Mouse (Mus musculus) lung, postnatal 4 days (tissue): ENCODE data around the gene Lars2.
A peak's percentile ranks its signal among the peaks of the same experiment; 100 is the strongest.

Source experiments
- DNase-seq, 2 experiments: peaks; one replicate each; pipeline ENCODE4 v3.0.0; 2021

Lars2 gene

DNA sequence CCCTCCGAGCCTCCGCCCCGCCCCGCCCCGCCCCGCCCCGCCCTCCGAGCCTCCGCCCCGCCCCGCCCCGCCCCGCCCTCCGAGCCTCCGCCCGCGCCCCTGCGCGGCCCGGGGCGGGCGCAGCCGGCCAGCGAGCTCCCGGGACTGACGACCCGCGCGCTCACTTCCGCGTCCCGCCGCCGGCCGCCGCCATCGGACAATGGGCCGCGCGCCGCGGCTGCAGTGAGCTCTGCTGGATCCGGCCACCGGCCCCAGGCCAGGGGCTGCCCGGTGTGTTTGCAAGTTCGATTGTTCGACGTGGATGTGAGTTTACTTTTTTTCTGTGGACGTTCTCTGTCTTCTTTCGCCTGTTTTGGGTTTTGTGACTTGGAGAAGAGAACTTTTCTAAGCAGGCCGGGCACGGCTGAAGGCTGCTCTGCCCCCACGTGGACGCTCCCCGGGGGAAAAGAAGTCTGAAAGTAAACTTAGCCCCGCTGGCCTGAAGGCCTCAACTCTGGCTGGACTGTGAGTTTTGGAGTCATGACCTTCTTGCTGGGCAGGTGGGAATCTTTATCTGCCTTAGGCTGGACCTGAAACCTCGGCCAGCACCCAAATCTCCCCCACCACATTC lies 112.0 kb downstream of the Lars2 start, which contains the start of gene Limd1:
Limd1 (plus strand) TSS at position 121 of the 610 bp plus-strand sequence.
- peak; percentile 79 to 89 for DNase-seq

DNA sequence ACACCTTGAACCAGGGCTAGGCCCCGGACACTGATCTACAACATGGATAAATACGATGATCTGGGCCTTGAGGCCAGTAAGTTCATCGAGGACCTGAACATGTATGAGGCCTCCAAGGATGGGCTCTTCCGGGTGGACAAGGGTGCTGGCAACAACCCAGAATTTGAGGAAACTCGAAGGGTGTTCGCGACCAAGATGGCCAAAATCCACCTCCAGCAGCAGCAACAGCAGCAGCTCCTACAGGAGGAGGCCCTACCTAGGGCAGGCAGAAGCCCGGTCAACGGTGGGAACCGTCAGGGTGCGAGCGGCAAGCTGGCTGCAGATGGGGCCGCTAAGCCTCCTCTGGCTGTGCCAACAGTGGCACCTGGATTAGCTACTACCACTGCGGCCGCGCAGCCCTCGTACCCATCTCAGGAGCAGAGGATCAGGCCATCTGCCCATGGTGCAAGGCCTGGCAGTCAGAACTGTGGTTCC lies 112.5 kb downstream of the Lars2 start:
- DNase-seq, result peak in 1 of 2 experiments; percentile 49

DNA sequence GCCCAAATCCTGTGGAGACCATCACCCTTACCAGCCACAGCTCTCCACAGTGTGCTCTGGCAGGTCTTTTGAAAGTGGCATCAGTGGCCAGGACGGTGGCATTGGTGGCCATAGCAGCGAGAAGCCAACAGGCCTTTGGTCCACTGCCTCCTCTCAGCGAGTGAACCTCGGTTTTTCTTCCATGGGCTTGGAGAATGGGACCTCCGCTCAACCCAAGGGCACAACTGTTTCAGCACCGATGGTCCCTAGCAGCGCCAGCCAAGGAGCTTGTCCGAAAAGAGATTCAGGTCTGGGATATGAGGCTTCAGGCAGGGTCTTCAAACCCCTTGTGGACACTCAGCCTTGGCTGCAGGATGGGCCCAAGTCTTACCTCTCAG lies 113.1 kb downstream of the Lars2 start:
- DNase-seq, result no peak

DNA sequence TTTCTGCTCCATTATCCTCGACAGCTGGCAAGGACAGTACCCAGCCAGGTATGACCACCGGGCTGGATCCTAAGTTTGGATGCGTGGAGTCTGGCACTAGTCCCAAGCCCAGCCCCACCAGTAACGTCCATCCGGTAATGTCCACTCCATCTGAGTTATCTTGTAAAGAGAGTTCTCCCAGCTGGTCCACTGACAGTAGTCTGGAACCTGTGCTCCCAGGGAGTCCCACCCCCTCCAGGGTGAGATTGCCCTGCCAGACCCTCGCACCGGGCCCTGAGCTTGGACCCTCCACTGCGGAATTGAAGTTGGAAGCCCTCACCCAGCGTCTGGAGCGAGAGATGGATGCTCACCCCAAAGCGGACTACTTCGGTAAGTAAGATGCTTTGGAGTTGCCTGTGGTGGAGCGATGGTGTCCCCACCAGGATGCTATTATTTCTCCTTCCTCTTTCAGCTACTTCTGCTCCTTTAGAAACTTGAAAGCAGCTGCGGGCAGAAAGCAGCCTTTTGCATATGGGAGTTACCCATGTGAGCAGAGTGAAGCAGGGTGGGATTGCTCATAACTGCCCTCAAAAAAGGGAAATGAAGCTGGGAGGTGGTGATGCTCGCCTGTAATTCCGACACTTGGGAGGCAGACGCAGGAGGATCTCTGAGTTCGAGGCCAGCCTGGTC lies 113.7 kb downstream of the Lars2 start:
- peak; percentile 45 to 60 for DNase-seq

DNA sequence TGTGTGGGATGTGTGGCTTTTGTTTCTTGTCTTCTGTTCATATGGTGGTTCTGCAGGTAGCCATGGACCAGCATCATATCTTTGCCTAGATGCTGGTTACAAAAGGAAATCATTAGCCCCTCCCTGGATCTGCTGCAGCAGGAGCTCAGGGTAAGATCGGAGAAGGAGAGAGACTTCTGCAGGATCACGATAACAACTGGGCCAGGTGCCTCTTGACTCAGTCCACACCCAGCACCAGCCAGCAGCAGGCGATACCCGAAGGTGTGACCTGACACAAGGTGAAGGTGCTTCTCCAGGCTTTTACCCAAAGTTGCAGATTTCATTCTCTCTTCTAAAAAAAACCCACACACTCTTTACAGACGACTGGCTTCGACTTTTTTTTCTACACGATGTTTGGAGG lies 114.4 kb downstream of the Lars2 start:
- no peak for DNase-seq

DNA sequence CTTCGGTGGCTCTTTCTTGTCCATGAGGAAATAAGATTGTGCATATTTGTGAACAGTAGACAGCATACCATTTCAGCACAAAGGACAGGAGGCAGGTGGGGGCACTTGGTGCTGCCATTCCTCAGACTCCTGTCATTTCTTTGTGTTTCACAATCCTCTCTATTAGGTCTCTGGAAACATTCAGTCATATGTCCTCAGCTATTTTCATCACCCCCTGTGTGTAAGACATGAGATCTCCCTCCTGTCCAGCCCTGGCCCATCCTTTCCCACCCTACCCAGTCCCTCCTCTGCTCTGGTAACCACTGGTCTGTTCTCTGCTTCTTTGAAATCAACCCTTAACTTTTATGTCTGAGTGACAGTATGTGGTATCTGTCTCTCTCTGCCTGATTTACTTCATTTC lies 116.9 kb downstream of the Lars2 start:
- no peak for DNase-seq

DNA sequence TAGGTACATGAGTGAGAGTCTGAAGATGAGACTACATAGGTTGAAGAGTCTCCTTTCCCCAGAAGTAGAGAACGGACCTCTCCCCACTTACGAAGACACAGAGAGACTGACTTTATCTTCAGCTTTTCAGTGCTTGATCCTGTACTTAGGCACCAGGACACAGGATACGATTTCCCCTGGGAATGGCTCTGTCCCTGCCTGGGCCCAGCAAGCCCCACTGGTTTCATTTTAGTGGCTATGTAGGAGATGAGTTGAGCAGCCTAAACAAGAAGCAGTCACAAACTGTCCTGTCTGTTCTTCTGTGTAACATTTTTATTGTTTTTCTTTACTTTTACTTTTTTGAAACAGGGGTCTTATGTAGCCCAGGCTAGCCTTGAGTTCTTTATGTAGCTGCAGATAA lies 118.1 kb downstream of the Lars2 start:
- no peak for DNase-seq

DNA sequence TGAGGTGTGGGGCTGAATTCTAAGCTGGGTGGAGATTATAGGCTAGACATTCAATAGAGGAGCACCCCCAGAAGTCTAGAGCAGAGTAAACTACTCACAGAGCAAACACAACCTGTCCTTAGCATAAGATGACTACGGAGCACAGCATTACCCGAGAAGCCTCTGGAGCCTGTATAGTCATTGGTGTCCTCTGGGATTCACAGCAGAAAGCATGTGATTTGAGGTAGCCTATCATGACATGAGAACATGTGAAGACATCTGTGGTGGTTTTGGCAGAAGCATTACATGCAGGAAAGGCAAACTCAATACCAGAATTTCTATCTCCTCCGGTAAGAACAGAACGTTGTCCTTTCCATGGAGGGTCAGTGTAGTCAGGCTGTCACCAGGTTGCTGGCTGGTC lies 118.8 kb downstream of the Lars2 start:
- no peak for DNase-seq

DNA sequence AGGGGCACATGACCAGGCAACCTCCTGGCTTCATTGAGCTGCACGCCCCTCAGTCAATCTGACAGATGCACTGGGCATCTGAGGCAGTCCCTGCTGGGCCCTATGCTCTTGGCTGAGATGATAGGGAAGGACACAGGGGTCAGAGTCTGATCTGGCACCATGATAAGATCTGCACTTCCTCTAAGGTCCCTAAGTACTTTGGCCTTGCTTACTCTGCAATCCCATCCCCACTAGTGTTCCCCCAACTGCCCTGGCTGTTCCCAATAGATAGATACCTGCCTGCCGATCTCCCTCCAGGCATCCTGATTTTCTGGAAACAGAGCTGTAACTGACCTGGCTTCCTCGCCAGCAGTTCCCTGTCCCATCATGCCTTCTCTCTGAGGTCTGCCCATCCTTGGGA lies 119.9 kb downstream of the Lars2 start:
- DNase-seq, result no peak

DNA sequence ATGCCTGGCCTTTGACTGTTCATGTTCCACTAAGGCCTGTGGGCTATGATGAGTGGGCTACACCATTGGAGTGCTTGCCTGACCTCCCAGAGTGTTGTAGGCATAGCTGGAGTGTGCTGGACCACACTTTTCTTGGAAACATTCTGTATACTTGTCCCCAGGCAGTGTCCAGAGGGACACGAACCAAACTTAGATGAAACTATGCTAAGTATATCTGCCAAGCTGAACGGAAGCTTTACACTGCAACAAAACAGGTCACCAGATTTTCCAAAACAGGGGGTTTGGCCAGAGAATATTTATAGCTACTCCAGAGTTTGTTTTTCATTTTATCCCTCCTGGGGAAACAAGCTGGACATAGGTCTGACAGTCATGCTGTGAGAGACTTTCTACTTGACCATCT lies 122.3 kb downstream of the Lars2 start:
- no peak for DNase-seq

DNA sequence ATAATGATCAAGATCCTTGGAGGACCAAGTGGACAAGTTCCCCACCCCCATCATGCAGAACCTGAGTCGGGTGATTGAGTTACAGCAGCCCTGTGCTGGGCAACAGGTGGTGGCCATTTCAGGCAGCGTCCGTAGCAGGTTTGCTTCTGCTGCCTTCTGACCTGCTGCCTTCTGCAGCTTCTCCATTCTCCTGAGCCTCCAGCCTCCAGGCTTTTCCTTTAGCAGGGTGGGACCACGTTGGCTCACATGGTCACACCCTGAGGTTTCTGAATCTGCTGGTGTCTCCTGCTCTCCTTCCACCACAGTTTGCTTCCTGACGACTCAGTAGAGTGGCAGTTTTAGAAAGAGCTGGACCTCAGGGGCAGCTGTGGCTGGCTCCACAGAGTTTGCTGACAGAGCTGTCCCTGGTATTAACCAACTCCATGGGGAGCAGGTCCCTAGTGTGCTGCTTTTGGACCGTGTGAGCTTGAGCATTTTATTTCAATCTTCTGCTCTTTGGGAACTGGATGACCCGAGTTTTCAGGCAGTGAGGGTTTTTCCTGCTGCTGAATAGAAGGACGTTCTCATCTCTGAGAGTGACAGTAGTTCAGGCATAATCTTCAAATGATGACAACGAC lies 123.1 kb downstream of the Lars2 start:
- no peak for DNase-seq

DNA sequence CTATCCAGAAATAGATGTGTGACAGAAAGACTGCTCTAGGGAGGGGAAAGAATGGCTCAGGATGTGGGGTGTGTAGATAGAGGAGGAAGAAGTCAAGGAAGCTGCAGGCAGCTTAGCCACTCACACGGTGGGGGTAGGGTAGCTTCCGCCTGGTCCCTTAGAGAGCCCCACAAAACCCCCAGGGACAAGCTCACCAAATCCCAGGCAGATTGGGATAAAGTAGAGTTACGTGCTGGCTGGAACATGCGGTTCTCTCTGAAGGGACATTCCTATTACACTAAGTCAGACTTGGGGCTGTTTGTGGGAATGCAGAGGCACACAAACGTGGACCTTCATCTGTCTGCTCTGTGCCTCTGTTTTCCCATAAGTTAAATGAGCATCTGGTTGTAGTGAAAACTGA lies 124.2 kb downstream of the Lars2 start:
- DNase-seq, result no peak

DNA sequence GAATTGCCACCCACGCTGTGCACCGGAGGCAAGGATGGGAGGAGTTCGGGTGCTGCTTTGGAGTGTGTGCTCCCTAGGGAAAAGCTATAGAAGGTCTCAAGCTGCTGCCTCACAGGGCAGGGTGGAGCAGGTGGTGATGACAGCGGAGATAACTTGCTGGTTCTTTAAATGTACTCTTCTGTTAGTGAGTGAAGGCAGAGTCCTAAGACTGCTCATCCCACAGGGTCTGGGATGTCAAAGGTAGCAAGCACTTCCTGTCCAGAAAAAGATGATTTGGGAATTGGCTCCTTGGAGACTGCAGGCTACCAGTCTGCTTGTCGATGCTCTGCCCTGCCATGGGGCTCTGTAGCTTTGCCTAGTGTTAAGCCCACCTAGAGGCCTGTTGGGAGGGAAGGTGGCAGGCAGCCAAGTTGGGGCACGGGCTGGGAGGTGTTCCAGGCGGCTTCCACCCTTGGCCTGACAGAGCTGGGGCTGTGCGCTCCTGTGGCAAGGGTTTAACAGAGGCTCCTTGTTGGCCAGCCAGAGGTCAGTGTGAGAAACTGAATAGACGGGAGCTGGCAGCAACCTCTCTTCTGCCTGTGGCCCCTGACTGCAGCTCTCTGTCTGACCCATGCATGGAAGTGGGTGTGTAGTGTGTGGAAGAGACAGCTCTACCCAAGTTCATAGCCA lies 125.3 kb downstream of the Lars2 start:
- peak in 1 of 2 experiments; percentile 51 for DNase-seq

DNA sequence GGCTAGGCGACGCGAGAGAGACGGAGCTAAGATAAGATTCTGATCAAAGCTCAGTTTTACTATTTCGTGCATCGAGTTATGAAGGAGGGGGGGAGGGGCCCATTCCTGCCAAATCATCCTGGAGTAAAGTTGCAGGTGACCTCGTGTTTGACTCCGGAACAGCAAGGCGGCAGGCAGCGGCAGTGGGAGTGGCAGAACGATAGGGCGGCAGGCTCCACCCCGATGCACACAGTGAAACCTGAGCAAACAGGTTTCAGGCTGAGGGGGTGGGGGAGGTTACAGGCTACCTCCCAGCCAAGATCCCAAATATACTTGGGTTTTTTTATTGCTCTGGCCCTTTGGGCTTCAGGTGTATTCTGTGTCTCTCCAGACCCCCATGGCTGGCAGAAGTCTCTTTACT lies 129.9 kb downstream of the Lars2 start:
- DNase-seq, result peak in 1 of 2 experiments; percentile 57

DNA sequence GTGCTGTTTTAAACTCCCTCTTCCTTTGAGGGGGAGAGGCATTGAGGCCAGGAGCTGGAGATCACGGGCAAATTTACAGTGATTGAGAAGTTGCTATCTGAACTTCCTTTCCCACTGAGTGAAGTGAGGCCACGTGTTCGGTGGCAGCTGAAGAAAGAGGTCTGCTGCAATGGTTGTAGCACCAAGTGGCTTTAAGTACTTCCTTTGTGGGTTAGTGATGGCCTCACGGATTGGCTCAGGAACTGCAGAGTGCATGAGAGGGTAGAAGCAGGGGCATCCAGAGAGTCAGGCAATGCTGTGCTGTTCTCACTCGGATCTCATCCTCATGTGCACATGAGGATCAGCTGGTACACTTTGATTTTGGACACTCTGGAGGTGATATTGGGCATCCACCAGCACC lies 131.2 kb downstream of the Lars2 start:
- peak in 1 of 2 experiments; percentile 62 for DNase-seq

DNA sequence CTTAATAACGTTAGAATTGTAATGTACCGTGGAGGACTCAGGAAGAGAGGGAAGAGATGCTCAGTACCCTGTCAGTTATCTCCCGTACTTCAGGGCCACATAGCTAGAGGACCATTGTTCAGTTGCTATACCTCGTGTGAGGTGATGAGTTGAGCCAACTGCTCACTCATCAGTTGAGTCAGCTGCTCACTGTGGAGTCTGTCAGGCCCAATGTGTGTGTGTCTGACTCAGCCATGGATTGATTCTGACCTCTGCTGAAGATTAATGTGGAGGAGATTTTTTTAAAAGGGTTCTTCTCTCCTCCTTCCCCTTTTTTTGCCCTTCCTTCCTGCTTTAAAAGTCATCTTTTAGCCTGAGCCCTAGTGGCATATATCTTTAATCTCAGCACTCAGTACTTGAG lies 133.8 kb downstream of the Lars2 start:
- no peak for DNase-seq

DNA sequence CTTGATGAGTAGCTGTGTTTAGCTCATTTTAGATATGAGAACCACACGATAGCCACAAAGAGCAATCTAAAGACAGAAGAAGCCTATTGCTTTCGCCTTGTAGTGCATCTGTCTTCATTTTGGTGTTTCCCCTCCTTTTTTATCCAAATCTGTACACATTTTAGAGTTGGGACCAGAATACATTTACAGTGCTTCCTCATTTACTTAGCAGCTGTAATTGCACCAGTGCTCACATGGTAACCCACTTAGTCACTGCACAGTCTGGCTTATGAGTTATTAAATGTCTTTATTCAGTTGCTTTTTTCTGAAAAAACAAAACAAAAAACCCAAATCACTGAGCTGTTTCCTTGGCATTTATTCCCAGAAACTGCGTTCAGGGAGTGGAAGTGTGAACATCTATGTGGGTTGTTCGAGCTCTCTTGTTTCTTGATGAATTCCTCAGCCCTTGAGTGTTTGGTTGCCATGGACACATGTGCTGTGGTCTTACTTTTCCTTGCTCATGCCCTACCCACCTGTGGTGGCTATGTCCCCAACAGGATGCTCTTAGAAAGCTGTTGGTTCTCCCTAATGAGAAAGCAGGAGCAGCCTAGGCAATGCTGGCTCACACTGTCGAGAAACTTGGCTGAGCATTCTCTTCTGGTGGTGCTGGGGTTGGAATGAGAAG lies 136.6 kb downstream of the Lars2 start:
- no peak for DNase-seq

DNA sequence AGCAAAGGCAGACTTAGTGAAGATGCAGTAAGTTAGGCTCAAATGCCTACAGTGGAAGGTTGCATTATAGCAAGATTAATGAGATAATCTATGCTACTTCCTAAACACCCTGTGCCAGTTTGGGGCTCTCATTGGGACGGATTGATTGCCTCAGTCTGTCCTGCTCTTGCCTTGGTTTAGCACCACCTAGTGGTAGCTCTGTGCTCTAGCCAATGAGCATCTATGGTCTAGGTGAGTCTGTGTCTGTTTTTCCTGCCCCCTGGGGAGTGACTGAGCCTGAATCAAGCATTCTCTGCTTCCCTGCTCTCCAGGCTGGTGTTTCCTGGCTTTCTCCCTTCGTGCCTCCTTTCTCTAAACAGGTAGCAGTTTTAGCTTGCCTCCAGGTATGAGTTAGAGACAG lies 137.6 kb downstream of the Lars2 start:
- DNase-seq, result peak in 1 of 2 experiments; percentile 64

DNA sequence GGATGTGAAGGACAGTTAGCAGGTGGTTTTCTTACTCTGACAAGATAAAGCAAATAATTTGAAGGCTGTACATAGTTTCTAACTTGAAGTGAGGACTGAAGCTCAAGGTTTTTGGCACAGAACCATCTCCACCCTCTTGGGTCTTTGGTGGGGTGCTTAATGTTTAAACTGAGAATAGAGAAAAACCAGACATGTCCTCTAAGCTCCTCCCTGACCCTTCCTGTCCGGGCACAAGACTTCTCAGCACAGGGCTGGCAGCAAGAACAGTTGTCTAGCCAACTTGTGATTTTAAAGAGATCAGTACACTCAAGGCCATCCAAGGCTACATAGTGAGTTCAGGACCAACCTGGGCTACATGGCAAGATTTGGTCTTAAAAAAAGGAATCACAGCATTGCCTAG lies 138.9 kb downstream of the Lars2 start:
- no peak for DNase-seq

DNA sequence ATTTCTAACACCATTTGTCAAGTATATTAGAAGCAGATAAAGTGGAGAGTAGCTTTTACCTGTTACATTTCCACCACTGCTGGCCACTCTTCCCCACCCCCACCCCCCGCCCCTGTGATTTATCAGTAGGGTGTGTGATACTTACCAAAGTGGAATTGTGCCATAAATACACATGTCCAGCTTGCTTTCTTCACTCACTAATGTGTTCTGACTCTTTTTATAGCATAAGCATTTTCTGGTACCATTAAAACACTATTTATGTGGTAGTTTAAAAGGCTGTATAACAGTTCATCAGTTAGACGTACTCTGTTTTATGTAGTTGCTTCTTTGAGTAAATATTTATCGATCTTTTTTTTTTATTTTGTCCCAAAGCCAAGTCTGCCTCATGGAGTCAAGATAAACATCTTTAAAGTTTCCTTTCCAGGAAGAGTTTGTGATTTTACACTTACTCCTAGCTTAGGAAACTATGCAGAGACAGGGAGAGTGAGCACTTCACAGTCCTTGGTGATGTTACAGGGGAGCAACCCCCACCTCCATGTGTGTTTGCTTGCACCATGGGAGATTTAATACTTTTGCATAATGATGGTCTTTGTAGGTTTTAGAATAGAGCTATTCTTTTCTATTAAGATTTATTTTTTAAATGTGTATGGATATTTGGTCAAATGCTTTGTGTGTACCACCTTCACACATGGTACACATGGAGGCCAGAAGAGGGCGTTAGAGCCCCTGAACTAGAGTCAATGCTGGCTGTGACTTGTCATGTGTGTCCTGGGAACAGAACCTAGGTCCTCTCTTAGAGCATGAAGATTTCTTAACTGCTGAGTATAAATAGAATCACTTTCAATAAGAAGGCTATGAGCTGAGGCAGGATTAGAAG lies 139.8 kb downstream of the Lars2 start:
- DNase-seq, result no peak

DNA sequence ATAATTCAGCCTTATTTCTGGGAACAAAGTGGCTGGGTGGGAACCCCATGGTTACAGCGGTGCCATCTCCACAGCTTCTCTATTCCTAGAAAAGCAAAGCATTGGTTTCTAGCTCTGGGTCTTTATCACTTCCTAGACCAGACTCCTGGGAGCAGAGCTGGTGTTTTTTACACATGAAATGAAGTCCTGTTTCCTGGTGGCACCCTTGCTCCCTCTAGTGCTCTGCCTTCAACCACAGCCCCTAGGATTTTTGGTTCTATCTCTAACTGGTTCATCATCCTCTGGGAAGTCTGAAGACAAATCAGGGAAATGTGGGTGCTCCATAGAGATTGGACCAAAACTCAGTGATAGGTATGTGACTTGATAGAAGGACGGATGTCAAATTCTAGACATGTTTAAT lies 140.7 kb downstream of the Lars2 start:
- DNase-seq, result no peak

DNA sequence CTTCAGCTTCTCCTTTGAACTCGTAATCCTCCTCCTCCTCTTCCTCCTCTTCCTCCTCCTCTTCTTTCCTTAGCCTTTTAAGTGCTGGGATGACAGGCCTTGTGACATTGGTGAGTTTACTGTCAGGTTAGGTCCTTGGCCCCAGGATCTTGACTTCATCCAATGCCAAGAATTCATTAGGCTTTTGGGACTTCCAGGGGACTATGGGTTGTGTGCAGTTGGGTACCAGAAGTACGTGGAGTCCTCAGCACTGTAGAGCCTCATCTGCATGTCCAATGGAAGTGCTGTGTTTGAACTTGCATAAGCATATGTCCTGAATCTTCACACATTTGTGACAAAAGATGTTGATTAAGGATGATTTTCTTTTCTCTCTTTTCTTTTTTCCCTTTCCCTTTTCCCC lies 142.3 kb downstream of the Lars2 start:
- DNase-seq, result no peak
